Mouse (Mus musculus) gonadal fat pad, adult 2 months (tissue): ENCODE measurements around the gene Pde4d. TPM values are rescaled to one million over a fixed set of nuclear protein-coding genes. Genes with fewer than 3 reads are reported as not detected.

Experiments
- DNase-seq: peaks from one replicate; pipeline ENCODE4 v3.0.0-alpha.2; 2012; ENCODE audit warnings: low read depth
- polyA plus RNA-seq: library from polyadenylated mRNA; depleted of rRNA; stranded (reverse); fragments of >200 nt; gene quantifications from 2 replicates; pipeline ENCODE4 v1.2.3, GENCODE M21; 2012

The Pde4d gene
- polyA plus RNA-seq, 1 experiment = 10.0 TPM

DNA sequence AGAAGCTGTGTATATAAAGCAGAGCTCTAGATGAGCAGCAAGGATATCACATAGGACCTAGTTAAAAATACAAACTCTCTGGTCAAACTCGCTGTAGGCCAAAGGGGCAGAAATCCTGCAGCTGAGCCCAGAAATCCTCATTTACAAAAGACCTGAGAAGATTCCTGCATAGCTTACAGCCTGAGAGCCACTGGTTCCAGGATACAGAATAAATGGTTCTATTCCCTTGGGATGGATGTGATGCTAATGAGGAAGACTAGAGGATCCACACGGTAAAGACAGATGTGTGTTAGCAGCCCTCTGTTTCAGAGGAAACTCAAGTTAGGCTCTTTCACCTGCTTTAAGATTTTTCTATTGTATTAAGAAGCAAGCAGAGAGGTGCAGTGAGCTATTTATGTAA lies 1041.1 kb downstream of the Pde4d start:
- no peak for DNase-seq

DNA sequence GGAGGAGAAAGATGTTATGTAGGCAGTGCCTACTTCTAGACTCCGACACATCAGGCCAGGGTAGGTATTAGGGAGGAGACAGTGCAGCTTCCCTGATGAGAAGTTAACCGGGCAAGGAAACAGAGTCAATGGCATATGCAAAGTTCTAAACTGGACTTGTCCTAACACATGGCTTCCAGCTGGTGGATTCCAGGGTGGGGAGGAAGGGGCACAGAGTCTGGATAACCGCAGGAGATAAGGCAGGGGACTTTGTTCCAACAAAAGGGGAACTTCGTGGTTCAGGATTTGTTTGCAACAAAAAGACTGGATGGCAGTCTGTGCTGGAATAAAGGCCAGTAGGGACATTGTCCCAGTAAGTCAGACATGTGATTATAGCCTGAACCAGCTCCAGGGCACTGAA lies 1042.1 kb downstream of the Pde4d start:
- no peak for DNase-seq

GRCm38 (mm10) chr13:109500336-109500735 lies 1050.6 kb downstream of the Pde4d start:
- no peak for DNase-seq

- no peak for DNase-seq
Observed at GRCm38 (mm10) chr13:109502796-109503195, 1053.0 kb downstream of the Pde4d start.

DNA sequence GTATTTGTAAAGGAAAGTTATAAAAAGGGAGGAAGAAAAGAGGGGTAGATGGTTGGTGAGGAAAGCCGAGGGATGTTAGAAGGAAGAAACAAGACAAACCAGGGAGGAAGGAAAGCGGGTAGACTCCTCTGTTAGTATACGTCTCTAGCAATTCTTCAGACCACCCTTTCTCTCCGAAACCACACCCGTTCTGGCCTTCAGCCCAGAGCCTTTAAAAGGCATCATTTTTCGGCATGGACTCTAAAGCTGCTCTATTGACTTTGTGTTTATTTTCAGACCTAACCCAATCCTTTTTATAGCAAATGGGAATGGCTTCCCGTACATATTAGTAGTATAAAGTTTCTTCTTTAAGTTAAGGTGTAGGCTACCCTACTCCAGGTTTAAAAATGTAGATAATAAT lies 1057.0 kb downstream of the Pde4d start:
- no peak for DNase-seq

DNA sequence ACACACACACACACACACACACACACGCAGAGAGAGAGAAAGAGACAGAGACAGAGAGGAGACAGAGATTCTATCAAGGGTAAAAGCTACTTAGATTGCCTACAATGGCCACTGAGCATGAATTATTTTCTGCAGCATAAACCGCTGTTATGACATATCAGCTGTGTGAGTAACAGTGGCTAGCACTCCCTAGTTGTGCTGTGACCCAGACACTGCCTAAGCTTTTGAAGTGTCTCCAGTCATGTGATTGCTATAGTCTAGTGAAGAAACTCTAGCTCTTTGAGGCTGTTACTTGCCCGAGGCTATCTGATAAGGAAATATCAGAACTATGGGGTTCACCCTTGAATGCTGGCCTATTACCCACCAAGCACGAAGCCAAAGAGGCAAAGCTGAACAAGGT lies 1058.7 kb downstream of the Pde4d start:
- DNase-seq = no peak

- DNase-seq = no peak
Observed at GRCm38 (mm10) chr13:109518194-109518593, 1068.4 kb downstream of the Pde4d start.

DNA sequence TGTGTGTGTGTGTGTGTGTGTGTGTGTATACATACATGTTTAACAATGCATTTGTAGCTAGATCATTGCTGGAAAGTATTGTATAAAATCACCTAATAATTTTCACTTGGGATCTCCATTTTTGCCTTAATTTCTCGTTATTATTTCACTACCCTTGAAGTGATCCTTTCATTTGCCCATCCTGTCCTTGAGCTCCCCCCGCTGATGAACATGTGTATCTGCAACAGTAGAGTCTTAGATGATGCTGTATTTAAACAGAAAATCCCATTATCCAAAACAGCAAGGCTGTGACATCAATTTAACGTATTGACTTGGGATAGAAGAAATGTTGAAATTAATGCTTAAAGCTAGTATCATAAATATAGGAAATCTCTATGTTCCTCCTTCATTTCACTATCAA lies 1069.7 kb downstream of the Pde4d start:
- no peak for DNase-seq

DNA sequence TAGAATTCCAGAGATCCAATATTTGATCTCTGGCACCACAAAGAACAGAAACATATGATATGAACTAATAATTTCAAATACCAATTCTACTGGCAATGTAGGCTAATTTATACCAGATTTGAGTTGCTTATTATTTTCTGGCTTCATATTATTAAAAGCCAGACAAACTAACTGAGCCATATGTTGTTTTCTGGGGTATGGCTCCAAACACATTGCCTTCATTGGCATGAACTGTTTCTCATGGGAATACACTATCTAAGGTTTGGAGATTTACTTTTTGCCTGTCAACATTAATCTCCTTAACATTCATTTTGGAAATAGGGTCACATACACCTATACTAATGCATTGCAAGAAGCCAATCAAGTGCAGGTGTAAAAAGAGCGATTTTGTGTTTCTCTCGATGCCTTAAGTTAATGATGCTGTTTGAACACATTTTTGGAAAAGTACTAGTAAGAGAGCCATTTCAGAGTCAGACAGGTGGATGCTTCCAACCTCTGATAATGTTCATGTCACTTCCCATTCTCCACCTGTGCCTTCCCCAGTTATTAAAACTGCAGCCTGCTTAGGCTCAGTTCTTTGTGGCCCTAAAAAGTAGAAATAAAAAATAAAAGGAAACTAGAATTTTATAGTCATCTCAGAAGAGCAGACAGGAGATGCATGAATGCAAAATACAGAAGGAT lies 1070.4 kb downstream of the Pde4d start:
- DNase-seq = no peak

DNA sequence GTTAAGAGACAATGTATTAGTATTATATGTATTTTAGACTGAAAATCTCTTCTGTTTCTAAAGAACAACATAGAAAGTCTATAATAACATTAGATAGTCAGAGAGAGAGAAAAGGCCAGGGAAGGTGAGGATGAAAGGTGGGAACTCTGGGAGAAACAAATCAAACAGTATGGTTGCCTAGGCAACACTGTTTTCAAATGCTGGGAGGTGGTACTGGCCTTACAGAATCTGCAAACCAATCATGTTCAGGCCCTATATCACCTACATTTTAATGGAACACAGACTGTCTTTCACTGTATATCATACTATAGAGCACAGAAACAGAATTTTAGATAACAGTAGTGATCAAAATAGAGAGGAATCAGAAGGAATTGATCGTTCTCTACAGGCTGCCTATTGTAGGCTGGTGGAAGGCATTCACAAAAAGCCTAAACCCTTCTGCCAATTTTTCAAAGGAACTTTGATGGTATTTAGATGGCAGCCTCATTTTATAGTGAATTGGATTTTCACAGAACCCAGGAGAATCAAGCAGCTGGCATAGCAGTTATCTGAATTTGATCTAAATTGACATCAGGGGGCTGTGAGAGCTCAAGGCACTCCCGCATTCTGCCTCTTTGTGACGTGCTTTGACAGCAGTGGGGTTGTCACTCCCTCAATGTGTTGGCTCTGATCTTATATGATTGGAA lies 1084.2 kb downstream of the Pde4d start:
- DNase-seq = no peak

DNA sequence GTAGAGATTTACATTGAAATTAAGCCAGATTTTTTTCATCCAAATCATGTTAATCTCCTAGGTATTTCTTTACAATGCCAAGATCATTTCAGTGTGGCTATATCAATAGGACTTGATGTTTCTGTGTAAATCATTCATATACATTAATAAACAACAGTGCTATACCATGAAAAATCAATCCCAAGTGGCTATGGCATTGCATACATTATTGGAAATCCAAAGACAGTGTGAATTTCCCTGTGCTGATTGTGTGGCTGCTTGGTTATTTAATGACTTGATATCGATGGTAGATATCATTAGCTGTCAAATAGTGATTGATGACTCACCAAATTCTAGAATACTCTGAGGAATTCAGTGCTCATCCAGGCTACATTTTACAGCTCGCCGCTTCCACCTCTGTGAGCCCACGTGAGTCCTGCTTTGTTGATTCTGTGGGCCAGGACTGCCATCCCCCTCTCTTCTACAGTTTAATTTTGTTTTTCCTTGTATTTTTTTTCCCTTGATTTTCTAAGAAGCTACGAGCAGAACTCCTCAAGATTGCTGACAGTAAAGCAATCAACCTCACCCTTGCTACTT lies 1085.0 kb downstream of the Pde4d start:
- no peak for DNase-seq

- DNase-seq = no peak
Observed at GRCm38 (mm10) chr13:109536636-109537035, 1086.9 kb downstream of the Pde4d start.

DNA sequence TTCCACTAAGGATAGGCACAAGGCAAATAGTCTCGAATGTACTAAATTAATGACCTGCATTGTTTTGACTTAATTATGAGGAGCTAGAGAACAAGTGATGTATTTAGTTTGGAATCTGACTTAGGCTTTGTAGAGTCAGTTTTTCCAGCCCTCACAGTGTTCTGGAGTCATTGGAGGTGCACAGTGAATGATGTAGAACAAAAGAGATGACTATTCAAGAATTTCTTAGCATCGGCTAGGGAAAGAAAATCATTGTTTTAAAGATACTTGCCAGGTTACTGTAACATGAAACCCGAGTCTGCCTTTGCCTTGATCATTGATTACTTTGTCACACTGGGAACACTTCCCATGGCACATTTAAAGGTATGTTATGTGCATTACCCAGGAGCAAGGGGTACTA lies 1089.6 kb downstream of the Pde4d start:
- no peak for DNase-seq

GRCm38 (mm10) chr13:109544646-109545045 lies 1094.9 kb downstream of the Pde4d start:
- DNase-seq = no peak

DNA sequence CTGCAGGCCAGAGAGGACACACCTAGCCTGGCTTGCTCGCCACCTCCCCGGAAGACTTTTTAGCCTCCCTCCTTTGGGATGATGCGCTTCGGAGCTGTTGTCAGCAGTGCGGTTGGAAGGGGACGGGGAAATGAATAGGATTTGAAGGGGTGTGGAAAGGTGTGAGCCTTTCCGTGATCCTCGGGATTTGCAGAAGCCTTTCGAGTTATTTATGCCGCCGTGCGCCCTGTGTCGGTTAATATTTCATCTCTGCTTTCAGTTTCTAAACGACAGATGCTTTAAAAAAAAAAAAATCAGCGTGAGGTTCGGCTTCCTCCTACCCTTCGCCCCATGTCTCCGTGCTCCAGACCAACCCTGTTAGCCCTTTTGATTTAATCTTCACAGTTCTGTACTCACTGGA lies 1096.6 kb downstream of the Pde4d start:
- no peak for DNase-seq

- no peak for DNase-seq
Observed at GRCm38 (mm10) chr13:109547006-109547587, 1097.3 kb downstream of the Pde4d start.

GRCm38 (mm10) chr13:109547700-109548099 lies 1098.0 kb downstream of the Pde4d start:
- peak; percentile 20 for DNase-seq

- DNase-seq = no peak
Observed at GRCm38 (mm10) chr13:109548263-109548662, 1098.5 kb downstream of the Pde4d start.

GRCm38 (mm10) chr13:109548771-109549555 lies 1099.2 kb downstream of the Pde4d start:
- no peak for DNase-seq

- DNase-seq = no peak
Observed at GRCm38 (mm10) chr13:109551836-109552235, 1102.1 kb downstream of the Pde4d start.

DNA sequence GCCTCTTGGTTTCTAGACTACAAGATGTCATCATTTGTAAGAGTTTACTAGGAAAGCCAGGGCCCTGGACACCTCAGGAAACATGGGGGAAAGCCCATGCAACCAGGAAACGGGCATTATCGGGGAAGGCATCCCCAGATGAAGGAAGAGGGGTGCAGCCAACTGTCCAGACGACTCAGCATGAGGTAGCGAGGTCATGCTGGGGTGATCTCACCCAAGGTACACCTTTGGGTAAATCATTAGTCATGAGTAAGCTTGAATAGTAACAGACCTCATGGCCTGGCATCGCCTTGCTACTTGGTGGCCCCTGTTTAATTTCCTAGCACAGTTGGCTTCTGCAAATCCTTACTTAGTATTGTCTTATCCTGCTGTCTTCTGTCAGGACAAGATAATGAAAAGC lies 1105.8 kb downstream of the Pde4d start:
- no peak for DNase-seq

DNA sequence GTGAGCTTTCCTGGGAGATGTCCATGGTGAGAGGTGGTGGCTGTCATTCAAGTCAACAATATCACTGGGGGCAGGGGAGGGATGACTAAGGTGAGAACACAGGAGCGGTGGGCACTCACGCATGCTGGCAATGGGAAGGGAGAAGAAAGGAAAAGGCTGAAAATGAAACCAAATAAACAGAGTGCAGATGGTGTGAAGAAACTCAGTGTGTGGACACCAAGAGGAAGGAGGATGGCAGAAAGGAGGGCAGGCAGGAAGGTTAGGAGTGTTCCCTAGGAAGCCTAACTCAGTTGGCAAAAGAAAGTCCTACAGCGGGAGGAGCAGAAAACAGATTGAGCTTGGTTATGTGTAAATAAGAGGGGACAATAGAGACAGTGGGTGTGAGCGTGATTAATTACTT lies 1107.1 kb downstream of the Pde4d start:
- no peak for DNase-seq
